Mouse (Mus musculus) liver, embryonic 12.5 days (tissue): Measurements from ENCODE around the gene Adra2b. TPM values are rescaled to one million over a fixed set of nuclear protein-coding genes. Genes with fewer than 3 reads are reported as not detected.

Experiments used
- ATAC-seq: fragments of 200-750 bp; cut with Nextera tagmentation; 2 replicates; pipeline ENCODE4 v1.8.0; 2017; ENCODE audit warnings: moderate number of reproducible peaks, mild to moderate bottlenecking, moderate library complexity
- H3K27ac ChIP-seq: fragments of 300-500 bp; sonication (generic); 2 replicates; pipeline ENCODE4 v1.5.1; 2016; ENCODE audit warnings: mild to moderate bottlenecking
- H3K27me3 ChIP-seq: fragments of 300-500 bp; sonication (generic); replicated peaks from 2 replicates; pipeline ENCODE4 v1.6.1; 2016; ENCODE audit warnings: mild to moderate bottlenecking, moderate library complexity
- H3K36me3 ChIP-seq: fragments of 300-500 bp; sonication (generic); 2 replicates; pipeline ENCODE4 v1.6.1; 2016; ENCODE audit warnings: mild to moderate bottlenecking, moderate library complexity
- H3K4me1 ChIP-seq: fragments of 300-500 bp; sonication (generic); 2 replicates; pipeline ENCODE4 v1.6.1; 2016
- H3K4me2 ChIP-seq: fragments of 300-500 bp; sonication (generic); 2 replicates; pipeline ENCODE4 v1.6.1; 2016; ENCODE audit warnings: mild to moderate bottlenecking, moderate library complexity
- H3K4me3 ChIP-seq: fragments of 300-500 bp; sonication (generic); 2 replicates; pipeline ENCODE4 v1.5.1; 2016; ENCODE audit warnings: mild to moderate bottlenecking, moderate library complexity
- H3K9ac ChIP-seq: fragments of 300-500 bp; sonication (generic); 2 replicates; pipeline ENCODE4 v1.6.1; 2016; ENCODE audit warnings: mild to moderate bottlenecking, moderate library complexity
- H3K9me3 ChIP-seq: fragments of 300-500 bp; sonication (generic); replicated peaks from 2 replicates; pipeline ENCODE4 v1.6.1; 2016; ENCODE audit warnings: mild to moderate bottlenecking, moderate library complexity
- WGBS: fragments of 180-500 bp; shearing (Covaris S2); methylation state at CpG from one replicate; pipeline ENCODE4 v1.1.7; 2016; ENCODE audit not compliant: insufficient replicate concordance; 5-methylcytosine and 5-hydroxymethylcytosine counted together
- polyA plus RNA-seq: library from polyadenylated mRNA; unstranded; fragments of >200 nt; fragmentation: Nextera tagmentation; extraction: Ambion mirVana; gene quantifications from 2 replicates; pipeline ENCODE4 v1.2.1, GENCODE M21; 2016

Adra2b gene
- polyA plus RNA-seq, 1 experiment from 2014 or later: 38.3 TPM

DNA sequence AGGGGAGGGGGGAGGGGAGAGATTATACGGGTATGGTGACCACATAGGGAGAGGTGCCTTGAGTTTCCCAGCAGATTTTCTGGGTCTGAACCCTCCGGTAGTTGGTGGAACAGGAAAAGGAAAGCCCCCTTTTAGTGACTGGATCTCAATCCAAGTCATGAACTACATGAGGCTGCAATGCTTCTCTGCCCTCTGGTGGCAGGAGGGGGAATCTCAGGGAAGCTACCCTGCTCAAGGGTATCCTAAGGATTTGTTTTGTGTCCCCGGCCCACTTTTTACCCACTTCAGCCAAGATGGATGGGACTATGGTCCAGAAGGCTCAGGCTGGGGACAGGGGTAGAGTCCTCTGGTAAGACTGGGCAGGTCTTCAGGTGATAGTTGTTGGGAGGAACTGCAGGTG, 21.8 kb upstream of the Adra2b start:
- Histone ChIP-seq H3K27ac (no peak overlapping the region), H3K27me3 (peaks cover 36% of the 10 kb centered on the region), H3K4me3 (no peak overlapping the region), H3K9me3 (no peaks in the 10 kb centered on the region), H3K4me2 (no peak overlapping the region), H3K4me1 (peaks cover 29% of the 10 kb centered on the region), H3K36me3 (no peaks in the 10 kb centered on the region), H3K9ac (no peak overlapping the region)
- 10% methylated on average over 3 of the region's 3 CpGs for WGBS
- ATAC-seq: no peak

- H3K27ac ChIP-seq: no peak overlapping the region
- H3K27me3 ChIP-seq: peaks cover 29% of the 10 kb centered on the region
- no peaks in the 10 kb centered on the region for H3K36me3 ChIP-seq
- H3K9ac ChIP-seq: no peak overlapping the region
- H3K4me1 ChIP-seq: no peaks in the 10 kb centered on the region
- WGBS: 36% methylated on average over 1 of the region's 1 CpGs
- H3K4me2 ChIP-seq: no peak overlapping the region
- H3K9me3 ChIP-seq: no peaks in the 10 kb centered on the region
- H3K4me3 ChIP-seq: no peak overlapping the region
- ATAC-seq: no peak
Measured at GRCm38 (mm10) chr2:127346334-127346733, 16.7 kb upstream of the Adra2b start.

- Histone ChIP-seq H3K27ac (no peak overlapping the region), H3K4me2 (no peak overlapping the region), H3K4me3 (no peak overlapping the region), H3K27me3 (peaks cover 26% of the 10 kb centered on the region), H3K36me3 (no peaks in the 10 kb centered on the region), H3K9ac (no peak overlapping the region), H3K9me3 (no peaks in the 10 kb centered on the region), H3K4me1 (no peaks in the 10 kb centered on the region)
- no peak for ATAC-seq
- 70% methylated on average over 13 of the region's 13 CpGs for WGBS
Measured at GRCm38 (mm10) chr2:127347147-127347985, 15.6 kb upstream of the Adra2b start.

- no peaks in the 10 kb centered on the region for H3K9me3 ChIP-seq
- no peaks in the 10 kb centered on the region for H3K36me3 ChIP-seq
- no peak overlapping the region for H3K9ac ChIP-seq
- 66% methylated on average over 4 of the region's 4 CpGs for WGBS
- peaks cover 45% of the 10 kb centered on the region for H3K27me3 ChIP-seq
- no peak overlapping the region for H3K27ac ChIP-seq
- no peak overlapping the region for H3K4me2 ChIP-seq
- H3K4me1 ChIP-seq: no peaks in the 10 kb centered on the region
- no peak overlapping the region for H3K4me3 ChIP-seq
- ATAC-seq: no peak
Measured at GRCm38 (mm10) chr2:127353881-127354280, 9.1 kb upstream of the Adra2b start.

GRCm38 (mm10) chr2:127363282-127363652, 259 bp downstream of the Adra2b start:
- H3K9me3 ChIP-seq: no peaks in the 10 kb centered on the region
- H3K27me3 ChIP-seq: peaks cover 94% of the 10 kb centered on the region
- 2% methylated on average over 28 of the region's 28 CpGs for WGBS
- H3K36me3 ChIP-seq: peaks cover 34% of the 10 kb centered on the region
- peak overlapping the region; percentile 75 for H3K9ac ChIP-seq
- H3K27ac ChIP-seq: peak overlapping the region; percentile 77
- H3K4me3 ChIP-seq: peak overlapping the region; percentile 70
- H3K4me1 ChIP-seq: peaks cover 54% of the 10 kb centered on the region
- peak overlapping the region; percentile 95 for H3K4me2 ChIP-seq
- ATAC-seq: peak; percentile 55

- Histone ChIP-seq H3K9ac (peak overlapping the region; percentile 75), H3K27ac (peak overlapping the region; percentile 77)
Measured at GRCm38 (mm10) chr2:127363696-127364095, 688 bp downstream of the Adra2b start.

DNA sequence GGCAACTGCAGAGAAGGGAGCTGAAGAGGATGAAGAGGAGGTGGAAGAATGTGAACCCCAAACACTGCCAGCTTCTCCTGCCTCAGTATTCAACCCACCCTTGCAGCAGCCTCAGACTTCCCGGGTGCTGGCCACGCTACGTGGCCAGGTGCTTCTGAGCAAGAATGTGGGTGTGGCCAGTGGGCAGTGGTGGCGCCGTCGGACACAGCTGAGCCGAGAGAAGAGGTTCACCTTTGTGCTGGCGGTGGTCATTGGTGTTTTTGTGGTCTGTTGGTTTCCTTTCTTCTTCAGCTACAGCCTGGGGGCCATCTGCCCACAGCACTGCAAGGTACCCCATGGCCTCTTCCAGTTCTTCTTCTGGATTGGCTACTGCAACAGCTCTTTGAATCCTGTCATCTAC, 1.4 kb downstream of the Adra2b start:
- Histone ChIP-seq H3K27me3 (peaks cover 82% of the 10 kb centered on the region), H3K9ac (peak overlapping the region; percentile 75), H3K4me1 (peaks cover 66% of the 10 kb centered on the region), H3K36me3 (peaks cover 39% of the 10 kb centered on the region), H3K27ac (peak overlapping the region; percentile 77; the same call in 1 of the 2 replicates), H3K4me2 (peak overlapping the region; percentile 95), H3K4me3 (peak overlapping the region; percentile 70), H3K9me3 (no peaks in the 10 kb centered on the region)
- no peak for ATAC-seq
- WGBS: 12% methylated on average over 8 of the region's 8 CpGs

More at GRCm38 (mm10) chr2:127363696-127364095, 688 bp downstream of the Adra2b start:
- H3K4me1 ChIP-seq: peaks cover 58% of the 10 kb centered on the region
- H3K36me3 ChIP-seq: peaks cover 38% of the 10 kb centered on the region
- H3K27me3 ChIP-seq: peaks cover 90% of the 10 kb centered on the region
- peak overlapping the region; percentile 70 for H3K4me3 ChIP-seq
- peak overlapping the region; percentile 95 for H3K4me2 ChIP-seq
- no peak for ATAC-seq
- 6% methylated on average over 20 of the region's 20 CpGs for WGBS
- H3K9me3 ChIP-seq: no peaks in the 10 kb centered on the region

DNA sequence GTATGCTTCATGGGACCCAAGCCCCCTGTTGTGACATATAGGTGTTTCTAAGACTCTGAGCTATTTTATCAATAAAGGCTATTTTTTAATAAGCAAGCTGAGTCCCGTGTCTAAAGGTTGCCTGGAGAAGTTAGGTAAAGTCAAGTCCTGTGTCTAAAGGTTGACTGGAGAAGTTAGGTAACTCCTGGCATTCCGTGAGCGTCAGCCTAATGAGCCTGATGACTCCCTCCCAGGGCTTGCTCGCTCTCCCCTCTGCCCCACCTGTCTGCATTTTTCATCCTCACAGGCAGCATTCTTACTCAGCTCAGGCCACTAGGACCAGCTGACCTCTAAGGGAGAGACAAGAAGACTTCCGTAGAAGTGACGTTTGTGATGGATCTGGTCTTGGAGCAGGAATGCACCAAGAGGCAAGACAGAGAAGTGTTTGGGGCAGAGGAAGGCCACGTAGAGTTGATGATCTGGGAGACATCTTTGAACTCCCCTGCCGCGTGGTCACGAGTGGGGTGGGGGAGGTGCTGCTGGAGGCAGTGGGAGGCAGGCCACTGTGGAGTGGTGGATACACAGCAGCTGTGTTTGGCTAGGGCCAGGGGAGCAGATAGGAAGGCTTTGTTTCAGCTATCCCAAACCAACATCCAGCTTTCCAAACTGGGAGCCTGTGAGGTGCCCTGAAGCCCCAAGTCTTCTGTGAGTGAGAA, 4.3 kb downstream of the Adra2b start:
- ATAC-seq: no peak
- H3K4me3 ChIP-seq: peak overlapping the region; percentile 70
- H3K27me3 ChIP-seq: peaks cover 56% of the 10 kb centered on the region
- peaks cover 43% of the 10 kb centered on the region for H3K36me3 ChIP-seq
- H3K4me1 ChIP-seq: peaks cover 94% of the 10 kb centered on the region
- H3K9me3 ChIP-seq: no peaks in the 10 kb centered on the region
- H3K27ac ChIP-seq: peak overlapping the region; percentile 97
- H3K9ac ChIP-seq: peak overlapping the region; percentile 75
- WGBS: 59% methylated on average over 10 of the region's 10 CpGs
- H3K4me2 ChIP-seq: peak overlapping the region; percentile 95

DNA sequence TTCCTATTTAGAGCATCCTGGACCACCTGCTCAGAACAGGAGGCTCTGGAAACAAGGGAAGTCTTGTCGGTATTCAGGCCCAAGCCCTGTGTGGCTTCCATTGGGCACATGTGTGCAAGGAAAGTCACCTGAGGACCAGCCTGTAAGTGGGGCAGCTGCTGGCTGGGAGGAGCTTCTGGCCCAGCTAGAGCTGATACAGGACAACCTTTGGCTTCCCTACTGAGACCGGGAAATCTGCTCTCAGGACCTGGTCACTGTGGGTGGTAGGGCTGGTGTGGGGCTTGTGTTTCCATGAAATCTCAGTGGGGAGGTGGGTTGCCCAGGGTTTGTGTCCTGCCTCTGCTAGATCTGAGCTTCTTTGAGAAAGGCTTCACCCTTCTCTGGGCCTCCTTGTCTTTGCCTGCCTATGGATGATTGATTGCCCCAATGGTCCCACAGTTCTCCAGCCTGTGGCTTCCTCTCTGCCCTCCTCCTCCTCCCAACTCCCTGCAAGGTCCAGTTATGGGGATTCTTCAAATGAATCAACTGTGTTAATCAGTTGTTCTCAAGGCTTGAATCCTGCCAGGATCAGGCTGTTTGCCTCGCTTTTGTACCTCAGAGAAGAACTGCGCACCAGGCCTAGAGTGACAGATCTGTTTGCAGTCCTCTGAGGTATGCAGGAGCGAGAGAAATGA, 6.8 kb downstream of the Adra2b start:
- Histone ChIP-seq H3K27me3 (peaks cover 32% of the 10 kb centered on the region), H3K36me3 (peaks cover 40% of the 10 kb centered on the region), H3K4me1 (peaks cover 99% of the 10 kb centered on the region), H3K9ac (peak overlapping the region; percentile 91), H3K4me2 (peak overlapping the region; percentile 95), H3K27ac (peak overlapping the region; percentile 97), H3K4me3 (peak overlapping the region; percentile 70), H3K9me3 (no peaks in the 10 kb centered on the region)
- ATAC-seq: 0 out of 2 replicates have a peak, but pooled peaks have one; percentile 11
- 55% methylated on average over 5 of the region's 5 CpGs for WGBS

DNA sequence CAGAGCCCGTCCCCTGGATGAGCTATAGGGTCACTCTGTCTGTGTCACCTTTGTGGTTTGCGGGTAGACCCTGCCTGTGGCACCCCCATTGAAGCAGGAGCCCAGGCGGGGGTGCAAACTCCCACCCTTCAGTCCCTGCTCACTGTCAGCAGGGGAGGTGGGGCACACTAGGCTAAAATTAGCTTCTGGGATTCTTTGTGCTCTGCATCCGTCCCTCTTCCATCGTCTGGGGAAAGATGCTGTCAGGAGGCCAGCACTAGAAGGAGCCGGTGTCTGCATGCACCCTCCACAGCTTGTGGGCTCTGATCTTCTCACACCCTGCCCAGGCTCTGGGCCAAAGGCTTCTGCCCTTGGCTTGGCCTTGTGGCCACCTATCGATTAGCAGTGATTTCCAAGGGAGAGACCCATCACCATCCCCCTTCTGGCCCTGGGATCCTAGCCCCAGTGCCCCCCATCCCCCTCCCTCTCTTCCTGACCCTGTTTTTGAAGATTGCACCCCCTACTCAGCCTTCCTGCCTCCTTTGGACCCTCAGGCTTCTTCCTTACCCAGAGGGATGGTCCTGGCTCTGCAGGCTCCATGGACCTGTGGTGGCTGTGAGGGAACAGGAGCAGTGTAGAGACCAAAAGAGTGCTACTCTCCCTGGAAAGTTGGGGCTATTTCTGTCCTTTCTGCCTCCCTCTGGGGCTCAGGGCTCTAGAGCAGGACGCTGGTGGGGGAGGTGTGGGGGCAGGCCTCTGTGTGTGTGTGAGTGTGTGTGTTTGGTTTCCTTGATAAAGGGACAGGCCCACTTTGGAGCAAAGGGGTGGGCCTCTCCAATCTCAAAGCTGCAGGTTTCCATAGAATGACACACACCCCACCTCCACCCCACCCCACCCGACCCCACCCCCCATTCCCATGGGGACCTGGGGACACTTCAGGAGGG, 7.8 kb downstream of the Adra2b start:
- peaks cover 100% of the 10 kb centered on the region for H3K4me1 ChIP-seq
- WGBS: 19% methylated on average over 9 of the region's 9 CpGs

GRCm38 (mm10) chr2:127371484-127371861, 8.5 kb downstream of the Adra2b start:
- H3K36me3 ChIP-seq: peaks cover 26% of the 10 kb centered on the region
- H3K4me2 ChIP-seq: peak overlapping the region; percentile 95
- 29% methylated on average over 1 of the region's 1 CpGs for WGBS
- ATAC-seq: peak; percentile 78
- peaks cover 16% of the 10 kb centered on the region for H3K27me3 ChIP-seq
- H3K9ac ChIP-seq: peak overlapping the region; percentile 91
- H3K9me3 ChIP-seq: no peaks in the 10 kb centered on the region
- H3K4me1 ChIP-seq: peaks cover 100% of the 10 kb centered on the region
- peak overlapping the region; percentile 97 for H3K27ac ChIP-seq
- peak overlapping the region; percentile 70 for H3K4me3 ChIP-seq

More for the DNA sequence above, 7.8 kb downstream of the Adra2b start:
- Histone ChIP-seq H3K27me3 (peaks cover 22% of the 10 kb centered on the region), H3K9ac (peak overlapping the region; percentile 91), H3K4me3 (peak overlapping the region; percentile 70), H3K27ac (peak overlapping the region; percentile 97), H3K9me3 (no peaks in the 10 kb centered on the region), H3K36me3 (peaks cover 33% of the 10 kb centered on the region), H3K4me2 (peak overlapping the region; percentile 95)
- peak; percentile 89 for ATAC-seq
